Mouse (Mus musculus) spleen, postnatal 0 days (tissue): ENCODE measurements around the gene Arv1. TPM values are rescaled to one million over a fixed set of nuclear protein-coding genes. Genes with fewer than 3 reads are reported as not detected.

Source experiments
- polyA plus RNA-seq: library from polyadenylated mRNA; unstranded; fragments of >200 nt; fragmentation: Nextera tagmentation; extraction: Ambion mirVana; gene quantifications from 2 replicates; pipeline ENCODE4 v1.2.1, GENCODE M21; 2015

Gene Arv1
- polyA plus RNA-seq = 10.5 and 12.5 TPM in 2 replicates

DNA sequence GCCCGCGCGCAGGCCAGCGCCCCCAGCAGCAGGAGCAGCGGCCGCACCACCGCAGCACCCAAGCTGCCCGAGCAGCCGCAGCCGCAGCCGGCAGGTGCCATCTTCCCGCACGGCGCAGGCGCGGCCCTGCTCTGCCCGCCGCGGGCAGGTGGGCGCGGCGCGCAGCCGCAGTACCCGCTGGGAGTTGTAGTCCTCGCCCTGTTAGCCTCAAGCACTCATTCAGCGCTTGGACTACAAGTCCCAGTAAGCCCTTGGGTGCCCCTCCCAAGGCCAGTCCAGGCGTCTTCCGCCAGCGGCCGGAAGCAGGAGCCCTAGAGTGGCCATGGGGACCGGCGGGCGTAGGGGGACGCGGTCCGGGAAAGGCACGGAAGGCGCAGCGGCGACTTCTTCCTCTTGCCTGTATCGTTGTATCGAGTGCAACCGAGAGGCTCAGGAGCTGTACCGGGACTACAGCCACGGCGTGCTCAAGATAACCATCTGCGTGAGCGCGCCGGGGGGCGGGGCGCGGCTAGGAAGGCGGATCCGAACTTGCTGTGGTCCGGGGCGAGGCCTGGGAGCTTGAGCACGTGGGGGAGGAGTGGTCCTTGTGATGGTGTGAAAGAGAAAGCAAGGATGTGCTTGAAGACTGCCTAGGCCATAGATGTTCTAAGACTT is at the start of gene Arv1, which contains the start of gene Ttc13:
Arv1 (plus strand) TSS at position 278 of the 654 bp plus-strand sequence.
Ttc13 (minus strand) TSS at position 122 of the 654 bp plus-strand sequence.

DNA sequence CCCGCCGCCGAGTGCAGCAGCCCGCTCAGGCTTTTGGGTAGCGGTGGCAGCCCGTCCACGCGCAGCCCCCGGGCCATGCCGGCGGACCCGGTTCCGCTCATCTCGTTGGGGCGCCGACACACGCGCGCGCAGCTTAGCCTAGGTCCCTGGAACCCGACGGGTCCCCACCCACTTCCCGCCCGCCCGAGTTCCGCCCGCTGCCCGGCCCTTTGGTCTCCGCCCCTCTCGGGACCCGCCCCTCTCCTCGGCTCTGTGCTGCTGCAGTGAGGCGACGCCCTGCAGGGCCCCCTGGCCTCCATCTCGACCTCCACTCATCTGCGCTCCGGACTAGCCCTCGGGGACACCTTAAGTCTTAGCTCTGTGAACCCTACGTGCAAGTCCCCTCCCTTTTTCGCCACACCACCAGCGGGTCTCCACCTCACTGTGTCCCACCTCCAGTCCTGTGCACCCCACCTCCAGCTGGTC is 29.8 kb downstream of the Arv1 start, which contains the start of gene Fam89a:
Fam89a (minus strand) TSS at position 124 of the 465 bp plus-strand sequence.

Other genes starting within 250 kb of the Arv1 start
- 17.9 and 19.1 TPM in 2 replicates for gene Cog2, start 201.4 kb upstream of the Arv1 start, polyA plus RNA-seq
- gene Agt, start 152.4 kb upstream of the Arv1 start, polyA plus RNA-seq = 0.25 and 0.42 TPM in 2 replicates
- gene Capn9, start 146.0 kb upstream of the Arv1 start, polyA plus RNA-seq = 0.58 and 1.5 TPM in 2 replicates
- gene 2310022B05Rik, start 58.8 kb upstream of the Arv1 start, polyA plus RNA-seq = 20.8 and 20.9 TPM in 2 replicates
- gene Ttc13, start 156 bp upstream of the Arv1 start, polyA plus RNA-seq = 19.3 and 19.8 TPM in 2 replicates
- 0.43 and 0.62 TPM in 2 replicates for gene Fam89a, start 29.7 kb downstream of the Arv1 start, polyA plus RNA-seq
- gene Trim67, start 71.0 kb downstream of the Arv1 start, polyA plus RNA-seq = not detected in 2 replicates
- 41.8 and 43.5 TPM in 2 replicates for gene Gnpat, start 140.9 kb downstream of the Arv1 start, polyA plus RNA-seq
- 25.1 and 26.6 TPM in 2 replicates for gene 2810004N23Rik, start 141.0 kb downstream of the Arv1 start, polyA plus RNA-seq
- 5.1 and 5.8 TPM in 2 replicates for gene Exoc8, start 175.6 kb downstream of the Arv1 start, polyA plus RNA-seq
- 7.4 and 7.9 TPM in 2 replicates for gene Sprtn, start 175.7 kb downstream of the Arv1 start, polyA plus RNA-seq
- gene Egln1, start 227.2 kb downstream of the Arv1 start, polyA plus RNA-seq = 4.8 and 6.2 TPM in 2 replicates